Mouse (Mus musculus): ENCODE data around the gene Phc2.

DNA sequence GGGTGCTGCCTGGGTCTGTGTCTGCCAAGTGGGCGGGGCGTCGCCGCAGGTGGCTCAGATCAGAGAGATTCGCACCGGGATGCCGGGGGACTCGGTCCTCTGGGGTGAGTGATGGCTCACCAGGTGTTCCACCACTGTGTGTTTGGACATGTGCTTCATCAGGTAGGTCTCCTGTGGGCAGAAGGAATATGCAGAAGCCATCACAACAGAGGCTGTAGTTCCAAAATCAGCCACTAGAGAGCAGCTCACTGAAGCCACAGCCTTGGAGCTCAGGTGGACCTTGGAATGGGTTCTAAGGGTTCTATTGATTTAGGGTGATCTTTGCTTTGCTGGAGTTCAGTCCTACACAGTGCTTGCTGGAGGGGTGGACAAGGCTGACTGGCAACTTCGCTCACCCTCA, 120.0 kb downstream of the Phc2 start:
- TF ChIP-seq POLR2A (IDR thresholded peaks at IDR 0.05; ENCODE audit: low read depth, low read length) (no peak), CTCF (IDR thresholded peaks at IDR 0.05; ENCODE audit: borderline replicate concordance, insufficient read depth, low read length) (no peak)
